Mouse (Mus musculus) spleen, adult 12 weeks (tissue): ENCODE results near the gene Bst2.

Experiments
- DNase-seq: peaks from one replicate; pipeline ENCODE4 v3.0.0; 2022; ENCODE audit warnings: low spot score

Gene Bst2

DNA sequence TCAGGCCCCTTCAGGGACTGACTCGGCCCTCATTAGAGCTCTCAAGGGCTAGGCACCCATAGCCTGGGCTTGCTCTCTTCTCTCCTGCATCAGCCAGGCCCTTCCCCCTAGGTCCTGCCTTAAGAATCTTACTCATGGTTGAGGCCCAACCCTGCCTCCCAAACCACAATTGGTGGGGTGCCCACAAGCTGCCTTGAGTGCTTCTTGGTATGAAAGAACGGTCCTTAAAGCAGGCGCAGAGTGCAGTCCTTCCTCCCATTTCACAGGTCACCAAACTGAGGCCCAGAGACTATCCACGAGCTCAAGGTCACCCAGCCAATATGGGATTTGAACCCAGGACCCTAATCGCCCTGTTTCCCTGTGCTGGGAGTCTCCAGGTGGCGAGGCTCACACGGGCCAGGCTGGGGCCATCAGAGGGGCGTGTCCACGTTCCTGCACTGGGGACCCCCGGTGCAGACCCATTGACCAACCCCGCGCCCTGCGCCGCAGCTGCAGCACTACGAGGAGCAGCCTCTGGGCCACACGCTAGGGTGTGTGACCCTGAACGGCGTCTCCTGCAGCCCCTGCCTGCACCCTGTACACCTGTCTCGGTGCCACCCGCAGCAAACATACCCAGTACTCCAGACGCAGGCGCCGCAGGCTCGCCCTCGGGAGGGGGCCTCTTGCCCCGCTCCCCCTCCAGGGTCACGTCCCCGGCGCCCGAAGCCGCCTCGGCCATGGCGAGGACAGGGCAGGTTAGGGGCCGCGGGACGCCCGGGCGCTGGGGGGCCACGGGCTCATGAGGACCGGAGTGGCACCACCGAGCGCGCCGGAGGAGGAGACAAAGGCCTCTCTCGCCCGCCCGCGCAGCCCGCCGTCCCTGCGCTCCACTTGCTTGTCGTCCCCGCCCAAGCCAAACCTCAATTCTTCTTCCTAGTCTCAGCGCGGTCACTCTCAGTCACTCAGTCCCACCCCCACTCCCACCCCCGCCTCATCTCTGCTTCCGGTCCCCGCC, 51.8 kb downstream of the Bst2 start, which contains the start of gene Ano8:
Ano8 (minus strand) TSS at position 822 of the 994 bp plus-strand sequence.
- DNase-seq, result peak; percentile 59

DNA sequence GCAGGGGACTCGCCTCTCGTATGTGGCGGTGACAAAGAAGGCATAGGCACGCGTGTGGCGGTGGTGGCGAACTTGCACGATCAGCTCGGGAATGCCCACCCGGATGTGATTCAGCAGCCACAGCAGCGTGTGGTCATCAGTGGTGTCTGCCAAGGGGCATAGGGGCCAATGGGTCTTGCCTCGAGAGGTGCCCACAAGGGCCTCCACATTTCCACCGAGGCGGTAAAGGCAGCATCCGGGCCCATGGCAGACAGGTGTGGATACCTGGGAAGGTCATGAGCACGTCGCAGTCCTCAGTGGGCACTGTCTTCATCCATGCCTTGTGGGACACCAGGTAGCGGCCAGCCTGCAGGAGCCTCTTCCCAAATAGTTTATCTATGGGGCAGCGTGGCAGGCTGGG, 52.5 kb downstream of the Bst2 start:
- no peak for DNase-seq
